Mouse (Mus musculus): ENCODE results near the gene Ptpn7. TPM values are rescaled to one million over a fixed set of nuclear protein-coding genes. Genes with fewer than 3 reads are reported as not detected.
A peak's percentile ranks its signal among the peaks of the same experiment; 100 is the strongest.
"Not testable (repeated sequence)": the region's sequence is repeated elsewhere in the genome, so short reads cannot be mapped to it uniquely, and the experiment has no call there.

The Ptpn7 gene
- total and polyA plus RNA-seq, 3 experiments = 61.4 to 81.9 (median 81.9) TPM

DNA sequence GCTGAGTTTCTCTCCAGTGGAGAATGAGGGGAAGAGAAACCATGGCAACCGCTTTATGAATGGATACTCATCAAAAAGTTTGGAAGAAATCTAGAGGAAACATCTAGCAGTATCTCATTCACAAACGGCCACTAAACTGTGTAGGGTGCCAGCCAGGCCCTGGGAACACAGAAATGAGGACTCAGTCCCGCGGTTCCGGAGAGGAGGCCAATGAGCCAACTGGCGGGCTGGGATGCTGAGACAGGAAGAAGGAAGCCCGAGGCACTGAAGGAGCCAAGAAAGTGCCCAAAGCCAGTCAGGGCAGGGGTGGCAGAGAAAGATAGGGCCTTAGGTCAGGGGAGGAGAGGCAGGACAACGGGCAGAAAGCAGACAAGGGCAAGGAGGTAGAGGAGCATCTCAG, 53.9 kb downstream of the Ptpn7 start:
- TF ChIP-seq HCFC1 (IDR thresholded peaks at IDR 0.05; ENCODE audit: low read depth, low read length) (no peak), MXI1 (IDR thresholded peaks at IDR 0.05; ENCODE audit: low read depth, low read length) (no peak), TBP (conservative IDR thresholded peaks at IDR 0.05; ENCODE audit: low read depth, low read length) (no peak), MAFK (IDR thresholded peaks at IDR 0.05; ENCODE audit: insufficient replicate concordance, low read length) (no peak)
- dilution Hi-C loops (cut with MboI; ENCODE audit: extremely low pct_ligation_motif_present, extremely low pct_unique_long_range_greater_than_20kb, low sequenced_read_pairs) = no loop called here
- no peak overlapping the region for H3K27ac ChIP-seq (ENCODE audit: insufficient read depth, low read depth)
- no peaks in the 10 kb centered on the region for H3K36me3 ChIP-seq (replicated peaks in 1 of 2; ENCODE audit: control insufficient read depth in 1 of 2, insufficient read depth in 1 of 2, low read length in 1 of 2)
- in situ Hi-C loops (cut with MboI; ENCODE audit: low pct_ligation_motif_present, low pct_unique_long_range_greater_than_20kb, low sequenced_read_pairs) = no loop called here
- no peaks in the 10 kb centered on the region for H3K9me3 ChIP-seq (replicated peaks; ENCODE audit: low read length)
- H3K27me3 ChIP-seq (replicated peaks) = no peaks in the 10 kb centered on the region
- no peaks in the 10 kb centered on the region for H3K79me2 ChIP-seq (replicated peaks; ENCODE audit: control insufficient read depth, extremely low read depth, insufficient read depth, poor library complexity, severe bottlenecking)
- no peak overlapping the region for H3K9ac ChIP-seq (ENCODE audit: insufficient read depth, low read depth)
- peaks cover 12 to 15% of the 10 kb centered on the region in 2 experiments for H3K4me1 ChIP-seq (ENCODE audit: control insufficient read depth in 1 of 2, insufficient read depth in 2 of 2)
- H3K4me2 ChIP-seq (ENCODE audit: insufficient read depth, low read depth, poor library complexity, severe bottlenecking) = no peak overlapping the region
- H3K4me3 ChIP-seq (replicated peaks in 1 of 3; ENCODE audit: low read depth in 2 of 3, low read length in 2 of 3, poor library complexity in 1 of 3) = no peak overlapping the region
- DNase-seq (ENCODE audit: extremely low read depth) = no peak

DNA sequence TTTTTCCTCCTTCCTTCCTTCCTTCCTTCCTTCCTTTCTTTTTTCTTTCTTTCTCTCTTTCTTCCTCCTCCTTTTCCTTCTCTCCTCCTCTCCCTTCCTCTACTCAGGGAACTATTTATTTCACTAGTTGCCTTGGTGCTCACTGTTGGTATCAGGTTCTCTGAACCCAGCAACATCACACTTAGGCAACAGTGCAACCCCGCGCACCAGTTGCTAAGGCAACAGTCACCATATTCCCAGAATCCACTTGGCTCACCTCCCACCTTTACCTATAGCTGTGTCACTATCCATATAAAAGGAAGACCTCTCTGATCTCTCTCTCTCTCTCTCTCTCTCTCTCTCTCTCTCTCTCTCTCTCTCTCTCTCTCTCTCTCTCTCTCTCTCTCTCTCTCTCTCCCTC, 54.5 kb downstream of the Ptpn7 start:
- H3K9me3 ChIP-seq (replicated peaks; ENCODE audit: low read length); H3K4me2 ChIP-seq (ENCODE audit: insufficient read depth, low read depth, poor library complexity, severe bottlenecking); dilution Hi-C loops (cut with MboI; ENCODE audit: extremely low pct_ligation_motif_present, extremely low pct_unique_long_range_greater_than_20kb, low sequenced_read_pairs); DNase-seq (ENCODE audit: extremely low read depth); in situ Hi-C loops (cut with MboI; ENCODE audit: low pct_ligation_motif_present, low pct_unique_long_range_greater_than_20kb, low sequenced_read_pairs); H3K27ac ChIP-seq (ENCODE audit: insufficient read depth, low read depth); H3K4me3 ChIP-seq (replicated peaks in 1 of 3; ENCODE audit: low read depth in 2 of 3, low read length in 2 of 3, poor library complexity in 1 of 3); H3K9ac ChIP-seq (ENCODE audit: insufficient read depth, low read depth); H3K36me3 ChIP-seq (replicated peaks in 1 of 2; ENCODE audit: control insufficient read depth in 1 of 2, insufficient read depth in 1 of 2, low read length in 1 of 2); H3K27me3 ChIP-seq (replicated peaks); H3K79me2 ChIP-seq (replicated peaks; ENCODE audit: control insufficient read depth, extremely low read depth, insufficient read depth, poor library complexity, severe bottlenecking): not testable (repeated sequence)
- H3K4me1 ChIP-seq (ENCODE audit: control insufficient read depth in 1 of 2, insufficient read depth in 2 of 2) = peaks cover 12% of the 10 kb centered on the region in 2 experiments

DNA sequence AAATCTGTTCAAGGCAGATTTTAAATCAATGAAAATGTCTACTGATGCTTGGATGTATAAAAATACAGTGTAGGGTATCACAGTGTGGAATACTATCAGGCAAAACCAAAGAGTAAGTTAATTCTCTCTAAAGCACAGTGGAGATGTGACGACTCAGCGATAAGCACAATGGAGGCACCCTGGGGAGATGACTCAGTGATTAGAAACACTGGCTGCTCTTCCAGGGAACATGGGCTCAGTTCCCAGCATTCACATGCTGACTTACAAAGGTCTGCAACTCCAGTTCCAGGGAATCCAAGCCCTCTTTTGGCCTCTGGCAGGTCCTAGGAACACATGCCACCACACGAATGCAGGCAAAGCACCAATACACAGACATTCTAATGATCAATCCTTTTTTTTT, 55.7 kb downstream of the Ptpn7 start:
- H3K9ac ChIP-seq (ENCODE audit: insufficient read depth, low read depth) = no peak overlapping the region
- H3K9me3 ChIP-seq (replicated peaks; ENCODE audit: low read length) = no peaks in the 10 kb centered on the region
- H3K4me3 ChIP-seq (replicated peaks in 1 of 3; ENCODE audit: low read depth in 2 of 3, low read length in 2 of 3, poor library complexity in 1 of 3) = no peak overlapping the region
- H3K4me1 ChIP-seq (ENCODE audit: control insufficient read depth in 1 of 2, insufficient read depth in 2 of 2) = peaks cover 3 to 4% of the 10 kb centered on the region in 2 experiments
- TF ChIP-seq UBTF (IDR thresholded peaks at IDR 0.05; ENCODE audit: low read depth, low read length) (no peak), TBP (conservative IDR thresholded peaks at IDR 0.05; ENCODE audit: low read depth, low read length) (no peak), ZNF384 (IDR thresholded peaks at IDR 0.05; ENCODE audit: low read depth, low read length) (peak; percentile 36; the same call in 1 of the 2 replicates), MAFK (IDR thresholded peaks at IDR 0.05; ENCODE audit: insufficient replicate concordance, low read length) (peak; percentile 63), ZMIZ1 (IDR thresholded peaks at IDR 0.05; ENCODE audit: low read depth, low read length) (no peak), HCFC1 (IDR thresholded peaks at IDR 0.05; ENCODE audit: low read depth, low read length) (no peak), SMC3 (IDR thresholded peaks at IDR 0.05; ENCODE audit: low read depth, low read length) (no peak), EP300 (IDR thresholded peaks at IDR 0.05; ENCODE audit: low read length) (no peak)
- no peaks in the 10 kb centered on the region for H3K79me2 ChIP-seq (replicated peaks; ENCODE audit: control insufficient read depth, extremely low read depth, insufficient read depth, poor library complexity, severe bottlenecking)
- H3K27ac ChIP-seq (ENCODE audit: insufficient read depth, low read depth) = no peak overlapping the region
- no peaks in the 10 kb centered on the region for H3K27me3 ChIP-seq (replicated peaks)
- no peak for DNase-seq (ENCODE audit: extremely low read depth)
- dilution Hi-C loops (cut with MboI; ENCODE audit: extremely low pct_ligation_motif_present, extremely low pct_unique_long_range_greater_than_20kb, low sequenced_read_pairs) (no loop called here), in situ Hi-C loops (cut with MboI; ENCODE audit: low pct_ligation_motif_present, low pct_unique_long_range_greater_than_20kb, low sequenced_read_pairs) (no loop called here)
- no peak overlapping the region for H3K4me2 ChIP-seq (ENCODE audit: insufficient read depth, low read depth, poor library complexity, severe bottlenecking)
- no peaks in the 10 kb centered on the region for H3K36me3 ChIP-seq (replicated peaks in 1 of 2; ENCODE audit: control insufficient read depth in 1 of 2, insufficient read depth in 1 of 2, low read length in 1 of 2)

Measured in CH12.LX (cell line).